Mouse (Mus musculus) kidney, postnatal 4 days (tissue): Measurements from ENCODE around the gene Klhdc9.
"Not testable (repeated sequence)": the region's sequence is repeated elsewhere in the genome, so short reads cannot be mapped to it uniquely, and the experiment has no call there.

Source experiments
- DNase-seq, 2 experiments: peaks; one replicate each; pipeline ENCODE4 v3.0.0; 2021; ENCODE audit warnings: mixed read lengths in 2 of 2

Klhdc9 gene

DNA sequence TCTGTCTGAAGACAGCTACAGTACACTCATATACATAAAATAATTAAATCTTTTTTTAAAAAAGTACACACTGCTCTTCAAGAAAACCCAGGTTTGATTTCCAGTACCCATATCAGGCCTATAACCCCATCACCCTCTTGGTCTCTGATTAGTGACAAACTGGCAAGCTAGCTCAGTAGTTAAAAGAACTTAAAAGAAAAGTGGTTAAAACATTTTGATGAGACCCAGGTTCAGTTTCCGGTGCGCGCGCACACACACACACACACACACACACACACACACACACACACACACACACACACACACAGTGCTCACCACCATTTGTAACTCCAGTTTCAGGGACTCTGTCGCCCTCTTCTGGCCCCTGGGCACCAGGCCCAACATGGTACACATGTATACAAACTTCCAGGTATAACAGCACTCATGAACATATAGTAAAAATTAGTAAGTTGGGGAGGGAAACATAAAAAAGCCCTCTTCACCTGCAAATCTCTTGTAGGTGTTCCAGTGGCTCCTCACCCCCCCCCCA lies 4.7 kb downstream of the Klhdc9 start:
- DNase-seq, result peak; percentile 55 to 67

DNA sequence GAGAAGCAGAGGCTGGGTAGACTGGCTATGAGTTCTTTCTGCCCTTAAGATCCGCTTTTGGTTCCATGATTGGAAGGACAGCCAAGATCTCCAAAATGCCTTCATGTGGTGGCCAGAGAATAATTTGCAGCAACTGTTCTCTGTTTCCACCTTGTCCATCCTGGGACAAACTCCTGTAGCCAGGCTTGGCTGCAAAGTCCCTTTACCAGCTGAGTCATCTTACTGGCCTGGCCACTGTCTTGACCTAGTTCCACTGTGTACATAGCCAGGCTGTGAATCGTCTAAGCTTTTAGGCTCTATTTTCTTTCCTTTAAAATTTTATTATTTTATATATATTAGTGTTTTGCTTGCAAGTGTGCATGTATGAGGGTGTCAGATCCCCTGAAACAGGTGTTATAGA lies 11.4 kb downstream of the Klhdc9 start:
- no peak for DNase-seq

GRCm38 (mm10) chr1:171348665-171349064 lies 11.9 kb downstream of the Klhdc9 start:
- no peak for DNase-seq

- DNase-seq, result no peak
Measured at GRCm38 (mm10) chr1:171346095-171346450, 14.5 kb downstream of the Klhdc9 start.

DNA sequence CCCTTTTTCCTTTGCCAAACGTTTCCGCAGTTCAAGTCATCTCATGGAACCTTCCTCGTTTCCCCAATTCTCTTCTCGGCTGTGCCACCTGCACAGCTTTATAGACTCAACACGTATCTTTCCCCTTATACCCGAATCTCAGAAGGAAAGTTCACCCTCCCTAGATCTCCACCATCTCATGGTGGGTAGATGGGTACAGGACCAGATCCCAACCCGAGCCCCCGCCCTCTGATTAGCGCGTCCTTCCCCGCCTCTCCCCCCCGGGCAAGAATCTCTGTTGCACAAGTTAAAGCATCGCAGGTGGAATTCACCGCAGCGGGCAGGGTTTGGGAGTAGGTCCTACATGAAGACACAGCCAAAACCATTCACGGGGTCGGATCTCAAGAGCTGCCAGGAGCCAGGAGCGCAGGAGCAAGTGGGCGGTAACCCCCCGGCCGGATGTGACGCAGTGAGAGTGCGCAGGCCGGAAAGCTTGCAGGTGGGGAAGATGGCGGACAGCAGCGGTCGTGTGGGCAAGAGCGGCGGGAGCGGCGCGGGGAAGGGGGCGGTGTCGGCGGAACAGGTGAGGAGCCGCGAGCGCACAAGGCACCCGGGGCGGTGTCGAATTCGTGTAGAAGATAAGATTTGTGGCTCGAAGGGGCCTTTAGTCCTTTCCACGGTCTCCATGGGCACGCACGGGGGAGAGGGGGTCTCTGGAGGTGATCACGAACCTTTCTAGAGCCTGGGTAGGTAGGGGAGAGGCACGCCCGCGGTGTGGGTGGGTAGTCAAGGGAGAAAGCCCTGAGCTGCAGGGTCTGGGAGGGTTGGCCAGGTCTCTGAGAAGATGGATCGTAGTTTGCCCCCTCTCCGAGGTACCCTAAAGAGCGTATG lies 15.1 kb downstream of the Klhdc9 start, which contains the start of the genes Nit1 and Pfdn2:
TSS of gene Nit1 (minus strand) at position 422 of the 870 bp plus-strand sequence.
TSS of gene Pfdn2 (plus strand) at position 446 of the 870 bp plus-strand sequence.
- DNase-seq, result peak; percentile 95 to 96

DNA sequence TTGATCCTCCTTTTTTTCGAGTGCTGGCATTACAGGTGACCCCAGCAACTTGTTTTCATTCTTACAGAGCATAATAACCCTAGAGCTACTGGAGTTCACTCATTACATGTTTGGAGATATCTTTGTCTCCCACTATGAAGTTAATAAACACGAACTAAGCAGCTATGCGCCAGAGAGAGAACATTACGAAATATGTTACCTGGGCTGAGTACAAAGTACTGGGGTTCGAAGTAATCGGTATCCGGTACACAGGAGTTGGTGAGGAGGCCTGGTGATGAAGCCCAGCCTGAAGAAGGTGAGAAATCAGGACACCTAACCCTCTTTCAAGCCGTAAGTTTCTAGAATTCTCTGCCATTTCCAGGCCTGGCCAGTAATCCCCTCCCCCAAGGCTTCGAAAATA lies 15.9 kb downstream of the Klhdc9 start:
- no peak for DNase-seq

GRCm38 (mm10) chr1:171343922-171344677 lies 16.5 kb downstream of the Klhdc9 start:
- DNase-seq, result peak; percentile 55 to 74

- peak in 1 of 2 experiments; percentile 15 for DNase-seq
Measured at GRCm38 (mm10) chr1:171342262-171343207, 18.1 kb downstream of the Klhdc9 start.

- DNase-seq, result no peak
Measured at GRCm38 (mm10) chr1:171330216-171330560, 30.4 kb downstream of the Klhdc9 start.

DNA sequence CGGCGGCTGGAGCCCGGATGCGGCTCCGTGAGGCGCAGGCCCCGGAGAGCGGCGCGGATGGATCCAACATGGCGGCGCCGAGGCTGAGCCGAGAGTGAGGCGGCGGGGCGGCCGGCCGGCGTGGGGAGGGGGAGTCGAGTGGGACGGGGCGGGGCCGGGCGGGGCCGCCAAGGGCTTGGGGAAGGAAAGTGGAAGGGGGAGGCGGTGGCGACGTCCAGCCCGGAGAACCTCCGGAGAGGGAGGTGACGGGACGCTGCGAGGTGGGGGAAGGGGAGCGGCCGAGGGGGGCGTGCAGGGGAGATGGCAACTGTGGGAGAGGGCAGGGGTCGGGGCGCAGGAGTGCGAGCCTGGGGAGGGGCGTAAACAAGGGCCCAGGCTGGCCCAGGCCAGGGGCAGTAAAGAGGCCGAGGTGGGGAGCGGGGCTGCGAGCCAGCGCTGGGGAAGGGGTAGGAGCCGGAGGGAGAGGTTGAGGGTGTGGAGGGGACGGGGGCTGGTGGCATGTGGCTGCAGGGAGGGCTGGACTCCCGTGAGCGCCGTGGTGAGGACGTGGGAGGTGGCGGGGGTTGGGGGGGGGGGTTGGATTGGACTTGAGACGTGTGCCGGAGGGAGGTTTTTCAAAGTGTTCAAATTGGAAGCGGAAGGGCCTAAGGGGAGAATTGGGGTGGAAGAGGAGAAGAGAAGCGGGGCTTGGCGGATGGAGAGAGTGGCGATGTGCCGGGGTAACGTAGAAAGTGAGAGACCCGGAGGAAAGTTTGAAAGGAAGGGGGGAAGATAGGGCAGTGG lies 31.0 kb downstream of the Klhdc9 start:
- peak; percentile 87 to 93 for DNase-seq

- DNase-seq, result peak; percentile 90 to 95
Measured at GRCm38 (mm10) chr1:171328839-171329432, 31.7 kb downstream of the Klhdc9 start, which contains the start of gene Dedd. TSS of gene Dedd (plus strand) at chr1:171329145.

GRCm38 (mm10) chr1:171328244-171328643 lies 32.4 kb downstream of the Klhdc9 start:
- peak in 1 of 2 experiments; percentile 21 for DNase-seq

DNA sequence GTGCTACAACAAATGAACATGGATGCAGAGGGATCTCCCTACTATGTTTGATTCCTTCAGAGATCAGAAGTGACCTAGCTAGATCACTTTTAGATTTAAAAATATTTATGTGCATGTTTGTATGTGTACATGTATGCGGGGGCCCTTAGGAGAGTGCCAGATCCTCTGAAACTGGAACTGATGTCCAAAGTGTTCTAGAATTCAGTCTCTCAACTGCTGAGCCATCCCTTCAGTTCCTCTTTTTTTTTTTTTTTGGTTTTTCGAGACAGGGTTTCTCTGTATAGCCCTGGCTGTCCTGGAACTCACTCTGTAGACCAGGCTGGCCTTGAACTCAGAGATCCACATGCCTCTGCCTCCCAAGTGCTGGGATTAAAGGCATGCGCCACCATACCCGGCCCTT lies 34.0 kb downstream of the Klhdc9 start:
- not testable (repeated sequence) for DNase-seq

DNA sequence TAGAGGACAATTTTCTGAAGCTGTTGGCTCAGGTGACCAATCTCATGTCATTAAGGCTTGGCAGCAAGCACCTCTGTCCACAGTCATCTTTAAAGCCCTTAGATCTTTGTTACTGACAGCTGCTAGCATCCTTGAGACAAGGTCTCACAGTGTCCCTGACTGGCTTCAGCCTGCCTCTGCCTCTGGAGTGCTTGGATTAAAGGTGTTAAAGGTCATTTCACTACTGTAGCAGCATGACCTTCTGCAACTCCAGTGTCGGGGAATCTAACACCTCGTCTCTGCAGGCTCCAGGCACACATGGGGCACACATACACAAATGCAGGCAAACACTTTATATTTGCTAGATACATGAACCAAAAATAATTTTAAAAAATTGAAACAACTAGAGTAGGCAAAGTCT lies 35.0 kb downstream of the Klhdc9 start:
- no peak for DNase-seq

GRCm38 (mm10) chr1:171322012-171322411 lies 38.6 kb downstream of the Klhdc9 start:
- peak; percentile 22 to 27 for DNase-seq

DNA sequence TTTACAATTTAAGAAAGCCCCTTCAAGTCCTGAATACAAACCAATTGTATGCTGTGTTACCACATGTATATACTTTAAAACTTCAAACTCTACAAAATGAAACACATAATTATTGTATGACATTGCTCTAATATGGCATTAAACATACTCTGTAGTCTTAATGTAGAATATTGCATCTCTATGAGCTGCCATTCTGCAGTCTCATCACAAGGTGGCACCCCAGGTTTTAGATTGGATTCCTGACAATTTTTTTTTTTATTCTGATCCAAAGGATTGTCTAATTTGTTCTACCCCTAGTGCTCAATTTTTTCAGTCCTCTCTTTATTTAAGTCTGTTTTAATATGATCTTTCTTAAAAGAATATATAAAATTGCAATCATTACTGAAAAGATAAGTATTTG lies 39.2 kb downstream of the Klhdc9 start:
- peak in 1 of 2 experiments; percentile 27 for DNase-seq

GRCm38 (mm10) chr1:171320151-171320550 lies 40.4 kb downstream of the Klhdc9 start:
- no peak for DNase-seq

DNA sequence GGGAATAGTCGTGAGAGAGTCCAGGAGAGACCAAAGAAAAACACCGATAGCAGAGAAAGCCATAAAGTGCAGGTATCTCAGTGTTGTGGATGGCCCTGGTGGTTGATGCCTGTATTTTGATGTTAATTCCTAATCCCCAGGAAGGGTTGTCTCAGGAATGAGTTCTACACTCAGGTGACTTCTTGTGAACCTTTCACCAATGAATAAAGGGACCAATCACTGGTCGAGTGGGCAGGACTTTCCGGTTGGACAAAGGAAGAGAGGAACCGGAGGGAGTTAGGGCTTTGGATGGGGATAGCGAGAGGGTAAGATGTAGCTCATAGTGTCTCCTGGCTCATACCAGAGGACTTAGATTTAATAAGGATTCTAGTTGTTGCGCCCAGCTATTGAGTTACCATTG lies 40.9 kb downstream of the Klhdc9 start:
- DNase-seq, result peak; percentile 19 to 43

DNA sequence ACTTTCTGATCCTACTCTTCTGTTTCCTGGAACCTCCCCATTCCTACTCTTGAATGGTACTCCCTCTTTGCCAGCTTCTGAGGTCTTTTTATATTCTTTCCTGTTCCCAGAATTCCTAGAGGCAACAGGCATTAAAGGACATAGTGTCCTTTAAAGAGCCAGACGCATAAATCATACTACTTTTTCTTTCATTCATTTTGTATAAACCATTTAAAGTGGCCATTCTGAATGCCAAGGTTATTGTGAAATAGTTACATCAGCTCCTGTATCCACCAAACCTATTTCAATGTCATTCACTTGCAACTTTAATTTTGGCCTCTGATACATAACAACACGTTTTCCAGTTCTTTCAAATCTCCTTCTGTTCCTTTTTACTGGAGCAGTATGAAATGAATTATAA lies 51.3 kb downstream of the Klhdc9 start:
- DNase-seq, result no peak
